Mouse (Mus musculus) neural tube, embryonic 12.5 days (tissue): ENCODE measurements around the gene Rest. TPM values are rescaled to one million over a fixed set of nuclear protein-coding genes. Genes with fewer than 3 reads are reported as not detected.
"Not testable (repeated sequence)": the region's sequence is repeated elsewhere in the genome, so short reads cannot be mapped to it uniquely, and the experiment has no call there.

Source experiments
- ATAC-seq: fragments of 200-750 bp; cut with Nextera tagmentation; 2 replicates; pipeline ENCODE4 v1.8.0; 2017; ENCODE audit warnings: low read depth, mild to moderate bottlenecking, moderate TSS enrichment, moderate library complexity; ENCODE audit not compliant: low FRiP score
- H3K27ac ChIP-seq: fragments of 300-500 bp; sonication (generic); 2 replicates; pipeline ENCODE4 v1.5.1; 2016
- H3K27me3 ChIP-seq: fragments of 300-500 bp; sonication (generic); replicated peaks from 2 replicates; pipeline ENCODE4 v1.6.1; 2016; ENCODE audit warnings: mild to moderate bottlenecking
- H3K36me3 ChIP-seq: fragments of 300-500 bp; sonication (generic); 2 replicates; pipeline ENCODE4 v1.6.1; 2016; ENCODE audit warnings: mild to moderate bottlenecking
- H3K4me1 ChIP-seq: fragments of 300-500 bp; sonication (generic); 2 replicates; pipeline ENCODE4 v1.6.1; 2016
- H3K4me2 ChIP-seq: fragments of 300-500 bp; sonication (generic); replicated peaks from 2 replicates; pipeline ENCODE4 v1.6.1; 2016; ENCODE audit warnings: mild to moderate bottlenecking
- H3K4me3 ChIP-seq: fragments of 300-500 bp; sonication (generic); 2 replicates; pipeline ENCODE4 v1.5.1; 2016
- H3K9ac ChIP-seq: fragments of 300-500 bp; sonication (generic); 2 replicates; pipeline ENCODE4 v1.6.1; 2016; ENCODE audit warnings: mild to moderate bottlenecking
- H3K9me3 ChIP-seq: fragments of 300-500 bp; sonication (generic); 2 replicates; pipeline ENCODE4 v1.6.1; 2016; ENCODE audit warnings: mild to moderate bottlenecking
- WGBS: fragments of 180-500 bp; shearing (Covaris S2); methylation state at CpG from one replicate; pipeline ENCODE4 v1.1.7; 2016; 5-methylcytosine and 5-hydroxymethylcytosine counted together
- polyA plus RNA-seq: library from polyadenylated mRNA; unstranded; fragments of >200 nt; fragmentation: Nextera tagmentation; extraction: Ambion mirVana; gene quantifications from 2 replicates; pipeline ENCODE4 v1.2.1, GENCODE M21; 2016

The Rest gene
- 18.9 and 20.6 TPM in 2 replicates for polyA plus RNA-seq

GRCm38 (mm10) chr5:77265081-77265670 is at the start of gene Rest:
Gene Rest (plus strand): TSS chr5:77265491.
- Histone ChIP-seq H3K9me3 (no peaks in the 10 kb centered on the region), H3K27ac (peak within 1 kb of the TSS; percentile 83), H3K36me3 (peaks cover 17% of the 10 kb centered on the region), H3K4me1 (peaks cover 4% of the 10 kb centered on the region; the same call in 1 of the 2 replicates), H3K4me2 (peak within 1 kb of the TSS; percentile 87), H3K27me3 (no peaks in the 10 kb centered on the region; the same call in 1 of the 2 replicates), H3K4me3 (peak within 1 kb of the TSS; percentile 97), H3K9ac (peak within 1 kb of the TSS; percentile 91)
- peak; percentile 87 for ATAC-seq
- under 1% methylated on average over 71 of the region's 78 CpGs for WGBS

DNA sequence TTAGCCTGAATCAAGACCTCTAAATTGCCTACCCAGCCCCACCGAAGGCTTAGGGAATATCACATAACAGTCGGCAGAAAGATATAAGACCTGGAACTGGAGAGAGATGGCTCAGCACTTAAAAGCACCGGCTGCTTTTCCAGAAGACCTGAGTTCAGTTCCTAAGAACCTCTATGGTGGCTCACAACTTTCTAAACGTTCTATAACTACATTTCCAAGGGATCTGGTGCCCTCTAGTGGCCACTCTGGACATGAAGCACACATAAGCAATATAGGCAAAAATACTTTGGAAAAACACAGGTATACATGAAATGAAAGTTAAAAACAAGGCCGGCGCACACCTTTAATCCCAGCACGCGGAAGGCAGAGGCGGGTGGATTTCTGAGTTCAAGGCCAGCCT is 48.1 kb upstream of the Rest start:
- Histone ChIP-seq H3K4me2 (0 out of 2 replicates have a peak overlapping the region, but pooled peaks have one; percentile 20), H3K9ac (no peak overlapping the region), H3K36me3 (no peaks in the 10 kb centered on the region), H3K27ac (no peak overlapping the region), H3K4me3 (no peak overlapping the region), H3K9me3 (no peaks in the 10 kb centered on the region), H3K27me3 (0 out of 2 replicates have a peak, but pooled peaks cover 1% of the 10 kb centered on the region), H3K4me1 (no peaks in the 10 kb centered on the region)
- ATAC-seq: no peak
- WGBS: 14% methylated on average over 9 of the region's 9 CpGs

DNA sequence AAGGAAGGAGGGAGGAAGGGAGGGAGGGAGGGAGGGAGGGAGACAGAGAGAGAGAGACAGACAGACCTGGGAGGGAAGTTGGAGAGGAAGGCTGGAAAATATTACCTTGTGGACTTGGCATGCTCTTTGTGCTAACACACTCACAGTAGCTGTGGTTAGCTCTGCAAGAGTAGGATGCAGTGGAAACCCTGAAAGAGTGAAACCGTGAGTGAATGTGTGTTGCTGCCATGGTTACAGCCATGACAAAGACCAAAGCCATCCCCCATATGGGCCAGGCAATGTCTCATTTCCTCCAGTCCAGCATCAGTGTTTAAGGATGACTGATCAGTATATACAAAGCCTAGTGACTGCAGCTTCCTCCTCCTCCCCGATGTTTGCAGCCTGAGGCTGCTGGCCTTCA is 47.6 kb upstream of the Rest start:
- Histone ChIP-seq H3K4me3 (no peak overlapping the region), H3K36me3 (no peaks in the 10 kb centered on the region), H3K9me3 (no peaks in the 10 kb centered on the region), H3K9ac (no peak overlapping the region), H3K4me2 (0 out of 2 replicates have a peak overlapping the region, but pooled peaks have one; percentile 20), H3K27me3 (no peaks in the 10 kb centered on the region), H3K27ac (no peak overlapping the region), H3K4me1 (no peaks in the 10 kb centered on the region)
- 0 out of 2 replicates have a peak, but pooled peaks have one; percentile 29 for ATAC-seq
- 21% methylated on average over 2 of the region's 2 CpGs for WGBS

- H3K4me2 ChIP-seq: no peak overlapping the region
- no peak for ATAC-seq
- H3K27me3 ChIP-seq: no peaks in the 10 kb centered on the region
- no peak overlapping the region for H3K9ac ChIP-seq
- H3K9me3 ChIP-seq: no peaks in the 10 kb centered on the region
- no peaks in the 10 kb centered on the region for H3K4me1 ChIP-seq
- no peaks in the 10 kb centered on the region for H3K36me3 ChIP-seq
- no peak overlapping the region for H3K27ac ChIP-seq
- no peak overlapping the region for H3K4me3 ChIP-seq
- 76% methylated on average over 11 of the region's 11 CpGs for WGBS
Measured at GRCm38 (mm10) chr5:77223043-77223975, 42.0 kb upstream of the Rest start.

DNA sequence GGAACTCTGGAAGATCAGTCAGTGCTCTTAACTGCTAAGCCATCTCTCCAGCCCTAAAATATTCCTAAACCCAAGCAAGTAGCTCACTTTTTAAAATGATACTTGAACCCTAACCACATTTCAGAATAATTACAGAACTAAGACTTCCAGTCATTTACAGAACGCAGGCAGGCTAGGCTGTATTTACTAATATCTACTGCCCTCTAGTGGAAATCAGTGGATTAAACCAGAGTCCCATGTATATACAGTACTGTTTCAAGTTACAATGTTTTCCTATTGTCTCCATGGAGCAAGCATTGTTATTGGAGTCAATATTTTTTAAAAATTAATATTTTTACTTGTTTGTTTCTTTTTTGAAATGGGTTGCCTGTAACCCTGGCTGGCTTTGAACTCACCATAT is 36.3 kb upstream of the Rest start:
- no peak overlapping the region for H3K9ac ChIP-seq
- H3K4me3 ChIP-seq: no peak overlapping the region
- no peak overlapping the region for H3K27ac ChIP-seq
- 43% methylated on average over 1 of the region's 1 CpGs for WGBS
- H3K27me3 ChIP-seq: no peaks in the 10 kb centered on the region
- no peaks in the 10 kb centered on the region for H3K9me3 ChIP-seq
- H3K4me2 ChIP-seq: no peak overlapping the region
- H3K4me1 ChIP-seq: no peaks in the 10 kb centered on the region
- H3K36me3 ChIP-seq: no peaks in the 10 kb centered on the region
- ATAC-seq: 0 out of 2 replicates have a peak, but pooled peaks have one; percentile 29

GRCm38 (mm10) chr5:77231863-77232262 is 33.4 kb upstream of the Rest start:
- H3K4me3 ChIP-seq, H3K27ac ChIP-seq, H3K4me2 ChIP-seq, H3K27me3 ChIP-seq, H3K36me3 ChIP-seq, H3K9ac ChIP-seq, H3K9me3 ChIP-seq, H3K4me1 ChIP-seq, ATAC-seq: not testable (repeated sequence)
- WGBS: 95% methylated on average over 4 of the region's 4 CpGs

- Histone ChIP-seq H3K27ac (no peak overlapping the region), H3K4me3 (no peak overlapping the region), H3K9ac (no peak overlapping the region), H3K4me2 (no peak overlapping the region), H3K4me1 (no peaks in the 10 kb centered on the region), H3K9me3 (no peaks in the 10 kb centered on the region), H3K36me3 (no peaks in the 10 kb centered on the region), H3K27me3 (no peaks in the 10 kb centered on the region)
- ATAC-seq: no peak
- WGBS: 40% methylated on average over 3 of the region's 3 CpGs
Measured at GRCm38 (mm10) chr5:77234921-77235320, 30.4 kb upstream of the Rest start.

- no peaks in the 10 kb centered on the region for H3K4me1 ChIP-seq
- H3K9me3 ChIP-seq: no peaks in the 10 kb centered on the region
- H3K4me2 ChIP-seq: no peak overlapping the region
- H3K36me3 ChIP-seq: no peaks in the 10 kb centered on the region
- no peak overlapping the region for H3K9ac ChIP-seq
- H3K27ac ChIP-seq: no peak overlapping the region
- H3K27me3 ChIP-seq: no peaks in the 10 kb centered on the region
- ATAC-seq: no peak
- no peak overlapping the region for H3K4me3 ChIP-seq
- WGBS: 67% methylated on average over 2 of the region's 2 CpGs
Measured at GRCm38 (mm10) chr5:77237104-77237503, 28.2 kb upstream of the Rest start.

GRCm38 (mm10) chr5:77244331-77244987 is 20.8 kb upstream of the Rest start:
- no peak overlapping the region for H3K4me2 ChIP-seq
- H3K27ac ChIP-seq: no peak overlapping the region
- no peak for ATAC-seq
- H3K9ac ChIP-seq: no peak overlapping the region
- no peaks in the 10 kb centered on the region for H3K9me3 ChIP-seq
- peaks cover 8% of the 10 kb centered on the region for H3K4me1 ChIP-seq
- no peaks in the 10 kb centered on the region for H3K27me3 ChIP-seq
- WGBS: 40% methylated on average over 8 of the region's 8 CpGs
- no peak overlapping the region for H3K4me3 ChIP-seq
- no peaks in the 10 kb centered on the region for H3K36me3 ChIP-seq

- 43% methylated on average over 7 of the region's 7 CpGs for WGBS
- Histone ChIP-seq H3K9me3 (no peaks in the 10 kb centered on the region), H3K36me3 (no peaks in the 10 kb centered on the region), H3K9ac (no peak overlapping the region), H3K4me3 (no peak overlapping the region), H3K4me1 (peaks cover 8% of the 10 kb centered on the region), H3K27me3 (no peaks in the 10 kb centered on the region), H3K4me2 (peak overlapping the region; percentile 48), H3K27ac (no peak overlapping the region)
- ATAC-seq: no peak
Measured at GRCm38 (mm10) chr5:77245463-77245786, 19.9 kb upstream of the Rest start.

GRCm38 (mm10) chr5:77245787-77246671 is 19.3 kb upstream of the Rest start:
- Histone ChIP-seq H3K4me2 (peak overlapping the region; percentile 48), H3K9me3 (no peaks in the 10 kb centered on the region), H3K27ac (no peak overlapping the region), H3K4me3 (no peak overlapping the region), H3K27me3 (no peaks in the 10 kb centered on the region), H3K9ac (no peak overlapping the region), H3K4me1 (peaks cover 8% of the 10 kb centered on the region), H3K36me3 (no peaks in the 10 kb centered on the region)
- no peak for ATAC-seq
- 30% methylated on average over 26 of the region's 26 CpGs for WGBS
